In genomic region chr1:39904720-39905119, GRCm38 (mm10) we compare ENCODE assay signal across 13 mouse cellular contexts. TPM values are rescaled to one million over a fixed set of nuclear protein-coding genes. Genes with fewer than 3 reads are reported as not detected.
DNase-seq lines count a peak whose midpoint lies in the region; ATAC-seq and TF ChIP-seq lines count a peak whose summit lies in the region.
"Had no signal": no experiment of that assay in that cellular context is flagged by ENCODE, and none has a peak within 500 bp of the region (broad histone marks: within the 10 kb centered on the region; RNA-seq: fewer than 3 reads in every experiment).

No protein-coding gene starts in this region.

- peaks cover 69% of the 10 kb centered on the region for H3K4me1 ChIP-seq in hindbrain, embryonic 12.5 days
- H3K4me1 ChIP-seq in liver, postnatal 0 days (ENCODE audit: insufficient read depth), result peaks cover 32% of the 10 kb centered on the region

- H3K27me3 ChIP-seq in hindbrain, embryonic 12.5 days, result no peaks in the 10 kb centered on the region
- 0 out of 2 replicates have a peak, but pooled peaks cover 3% of the 10 kb centered on the region for H3K27me3 ChIP-seq in liver, postnatal 0 days (ENCODE audit: insufficient read depth, low read length)

- DNase-seq in layer of hippocampus, adult 2 months (ENCODE audit: low spot score in 2 of 2), result no peak
- DNase-seq in layer of hippocampus, adult 18-20 months (ENCODE audit: low spot score in 2 of 2), result no peak
- peak; percentile 69 for DNase-seq in naive thymus-derived CD4-positive, alpha-beta T cell, adult 2 months (ENCODE audit: low read depth)
- DNase-seq in ovary, postnatal 10 days (ENCODE audit: low spot score), result no peak
- no peak for DNase-seq in adrenal gland, postnatal 4 days (ENCODE audit: low spot score in 2 of 2)
- DNase-seq in liver, postnatal 0 days, result no peak
- DNase-seq: adrenal gland, postnatal 25 days; heart, postnatal 36 days; right cerebral cortex, postnatal 14 days had no signal

- 92% methylated on average over 3 of the region's 3 CpGs for WGBS in hindbrain, embryonic 12.5 days
- WGBS in liver, postnatal 0 days (ENCODE audit: insufficient replicate concordance), result 73% methylated on average over 3 of the region's 3 CpGs

- no peaks in the 10 kb centered on the region for H3K9me3 ChIP-seq in hindbrain, embryonic 12.5 days (replicated peaks)
- no peaks in the 10 kb centered on the region for H3K9me3 ChIP-seq in liver, postnatal 0 days (ENCODE audit: low read length)

- no peak overlapping the region for H3K9ac ChIP-seq in hindbrain, embryonic 12.5 days
- no peak overlapping the region for H3K9ac ChIP-seq in liver, postnatal 0 days (replicated peaks)

- H3K36me3 ChIP-seq in hindbrain, embryonic 12.5 days, result peaks cover 20% of the 10 kb centered on the region
- 0 out of 2 replicates have a peak, but pooled peaks cover 4% of the 10 kb centered on the region for H3K36me3 ChIP-seq in liver, postnatal 0 days (replicated peaks; ENCODE audit: insufficient read depth, low read length)
- H3K36me3 ChIP-seq: G1E had no signal

- no peak overlapping the region for H3K27ac ChIP-seq in layer of hippocampus, adult 2 months
- H3K27ac ChIP-seq in hindbrain, embryonic 12.5 days, result no peak overlapping the region
- no peak overlapping the region for H3K27ac ChIP-seq in liver, postnatal 0 days (ENCODE audit: low read depth)

- peak overlapping the region; percentile 75 for H3K4me2 ChIP-seq in hindbrain, embryonic 12.5 days (replicated peaks)
- H3K4me2 ChIP-seq in liver, postnatal 0 days (ENCODE audit: low read depth, low read length), result no peak overlapping the region
- H3K4me2 ChIP-seq: liver, embryonic 11.5 days had no signal

- peak; percentile 27 for ATAC-seq in activated CD4-positive, CD25-positive, alpha-beta regulatory T cell, adult 4 months
- ATAC-seq in hindbrain, embryonic 12.5 days (ENCODE audit: low FRiP score), result no peak
- ATAC-seq in liver, postnatal 0 days, result no peak

- TF ChIP-seq EP300 in liver, postnatal 0 days (IDR thresholded peaks at IDR 0.05; ENCODE audit: low read depth), result no peak

- no peak for TF ChIP-seq CTCF in layer of hippocampus, adult 2 months (conservative IDR thresholded peaks at IDR 0.05)
- no peak for TF ChIP-seq CTCF in liver, postnatal 0 days (IDR thresholded peaks at IDR 0.05; ENCODE audit: low read depth)

- 0 out of 2 replicates have a peak overlapping the region, but pooled peaks have one; percentile 13 for H3K4me3 ChIP-seq in layer of hippocampus, adult 2 months
- H3K4me3 ChIP-seq in hindbrain, embryonic 12.5 days, result no peak overlapping the region
- no peak overlapping the region for H3K4me3 ChIP-seq in liver, postnatal 0 days (ENCODE audit: low read depth, low read length)

RNA-seq across cellular contexts. Expression of gene Map4k4, which starts 4.0 kb away (rescaled TPM):
- total RNA-seq in layer of hippocampus, adult 2 months (2021), result 100 to 1,000 TPM; 134 to 145 TPM
- 100 to 1,000 TPM; 112 to 117 TPM for total RNA-seq in layer of hippocampus, adult 18-20 months (2021)
- 10 to 100 TPM; 23.8 to 33.8 TPM for polyA plus RNA-seq in activated CD4-positive, CD25-positive, alpha-beta regulatory T cell, adult 4 months (2017; shearing (Covaris generic))
- 65.6 and 66.2 TPM in 2 replicates for polyA plus RNA-seq in hindbrain, embryonic 12.5 days (2016; fragmentation: Nextera tagmentation; extraction: Ambion mirVana)
- total RNA-seq in adrenal gland, postnatal 4 days (2021), result 100 to 1,000 TPM; 200 to 208 TPM
- polyA plus RNA-seq in liver, postnatal 0 days (2015; fragmentation: Nextera tagmentation; extraction: Ambion mirVana), result 4.0 and 4.2 TPM in 2 replicates
